Mouse (Mus musculus) yolk sac, embryonic 10.5 days (tissue): ENCODE results near the gene Rad1.
A peak's percentile ranks its signal among the peaks of the same experiment; 100 is the strongest.
"Not testable (repeated sequence)": the region's sequence is repeated elsewhere in the genome, so short reads cannot be mapped to it uniquely, and the experiment has no call there.

ENCODE experiments used
- DNase-seq: peaks from one replicate; pipeline ENCODE4 v3.0.0-alpha.2; 2017; ENCODE audit warnings: low spot score

Rad1 gene

GRCm38 (mm10) chr15:10485484-10486364 is at the start of gene Rad1, which contains the start of gene Brix1:
Rad1 (plus strand) TSS chr15:10486018.
Brix1 (minus strand) TSS chr15:10485947.
- DNase-seq: peak; percentile 93

DNA sequence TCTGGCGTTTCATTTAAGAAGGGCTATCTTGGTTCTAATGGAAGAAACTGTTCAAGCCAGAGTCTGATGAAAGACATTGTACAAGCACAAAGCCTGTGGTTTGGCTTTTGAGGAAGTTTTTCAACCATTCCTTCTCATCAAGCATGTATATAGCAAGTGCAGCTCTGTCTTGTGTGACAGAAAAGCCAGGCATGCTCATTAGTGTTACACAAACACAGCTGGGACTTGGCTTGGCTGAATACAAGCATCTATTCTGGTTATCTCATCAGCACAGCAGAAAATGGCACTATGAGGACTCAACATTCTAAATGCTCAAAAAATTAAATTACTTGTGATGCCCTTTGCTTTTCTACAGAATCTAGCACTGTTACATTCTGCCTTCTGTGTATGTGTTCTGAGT is 48.9 kb upstream of the Rad1 start:
- no peak for DNase-seq

- DNase-seq: no peak
These were observed 45.9 kb upstream of the Rad1 start for GRCm38 (mm10) chr15:10439963-10440362.

DNA sequence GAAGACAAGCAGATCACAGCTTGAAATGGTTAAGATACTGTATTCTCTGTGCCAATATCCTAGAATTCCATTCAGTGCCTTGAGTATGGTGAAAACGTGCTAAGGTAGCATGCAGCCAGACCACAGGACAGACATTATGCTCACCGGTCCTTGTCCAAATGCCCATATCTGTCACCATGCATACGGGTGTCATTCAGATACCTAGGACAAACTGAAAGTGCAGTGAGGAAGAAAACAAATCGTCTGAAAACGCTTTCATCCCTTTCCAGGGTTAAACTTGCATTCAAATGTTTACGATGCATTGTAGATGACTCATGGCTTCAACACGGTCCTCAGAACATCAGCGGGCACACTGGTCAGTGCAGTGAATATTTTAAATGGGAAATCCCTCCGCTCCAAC is 44.3 kb upstream of the Rad1 start:
- DNase-seq: no peak

- no peak for DNase-seq
These were observed 43.5 kb upstream of the Rad1 start for GRCm38 (mm10) chr15:10442275-10442674.

- DNase-seq: no peak
These were observed 38.7 kb upstream of the Rad1 start for GRCm38 (mm10) chr15:10447102-10447501.

DNA sequence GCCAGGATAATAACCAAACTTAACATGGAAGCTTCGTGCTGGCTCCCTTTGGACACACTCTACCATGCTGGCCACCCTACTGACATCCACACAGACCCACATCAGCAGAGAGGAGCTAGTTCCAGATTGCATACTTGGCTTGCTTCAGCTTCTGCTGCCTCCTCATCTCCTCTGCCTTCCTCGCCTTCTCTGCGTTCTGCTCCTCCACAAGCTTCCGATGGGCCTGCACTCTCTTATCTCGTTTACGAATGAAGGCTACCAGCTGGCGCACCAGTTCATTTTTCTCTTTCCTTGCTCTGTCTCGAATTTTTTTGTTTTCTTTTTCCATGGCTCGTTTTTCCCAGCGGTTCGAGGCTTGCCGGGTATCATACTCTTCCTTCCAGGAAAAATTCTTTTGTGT is 24.8 kb upstream of the Rad1 start:
- no peak for DNase-seq

- DNase-seq: no peak
These were observed 22.3 kb upstream of the Rad1 start for GRCm38 (mm10) chr15:10463555-10463954.

GRCm38 (mm10) chr15:10464678-10465077 is 21.1 kb upstream of the Rad1 start:
- no peak for DNase-seq

DNA sequence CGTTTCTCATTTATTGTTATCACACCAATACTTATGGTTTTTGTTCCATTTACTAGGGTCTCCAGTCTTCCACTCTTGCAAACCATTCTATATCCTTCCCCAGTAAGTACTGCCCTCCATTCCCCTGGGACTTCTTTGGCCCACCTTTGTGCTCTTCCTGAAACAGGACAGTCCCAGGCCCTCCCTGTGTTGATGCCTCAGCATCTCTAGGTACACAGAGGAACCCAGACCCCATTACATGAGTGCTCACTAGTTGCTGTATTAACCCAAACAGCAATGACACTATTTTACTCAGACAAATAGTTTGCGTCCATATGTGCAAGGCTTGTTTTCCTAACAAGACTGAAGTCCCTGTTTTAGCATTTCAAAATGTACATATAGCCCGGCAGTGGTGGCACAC is 17.1 kb upstream of the Rad1 start:
- no peak for DNase-seq

DNA sequence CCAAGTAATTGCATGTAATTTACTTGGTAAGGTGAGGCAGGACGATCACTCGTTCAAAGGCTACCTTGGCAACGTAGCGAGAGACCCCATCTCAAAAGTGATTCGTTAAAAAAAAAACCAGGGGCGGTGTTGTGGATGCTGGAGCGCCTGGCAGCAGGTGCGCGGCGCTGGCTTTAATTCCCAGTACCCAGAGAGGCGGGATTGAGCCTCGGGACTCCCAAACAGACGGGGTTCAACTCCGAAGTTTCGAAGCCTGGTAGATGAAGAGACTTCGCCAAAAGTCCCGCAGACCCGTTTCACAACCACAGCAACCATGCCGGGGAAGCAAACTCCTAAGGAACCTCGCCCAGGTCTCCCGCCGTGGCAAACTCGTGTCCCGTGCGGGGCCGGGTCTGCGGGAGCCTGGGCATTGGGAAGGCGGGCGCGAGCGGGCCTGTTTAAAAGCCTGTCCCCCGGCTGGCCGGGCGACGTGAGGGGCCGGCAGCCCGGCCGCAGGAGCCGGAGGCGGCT is 16.1 kb upstream of the Rad1 start:
- DNase-seq: no peak

DNA sequence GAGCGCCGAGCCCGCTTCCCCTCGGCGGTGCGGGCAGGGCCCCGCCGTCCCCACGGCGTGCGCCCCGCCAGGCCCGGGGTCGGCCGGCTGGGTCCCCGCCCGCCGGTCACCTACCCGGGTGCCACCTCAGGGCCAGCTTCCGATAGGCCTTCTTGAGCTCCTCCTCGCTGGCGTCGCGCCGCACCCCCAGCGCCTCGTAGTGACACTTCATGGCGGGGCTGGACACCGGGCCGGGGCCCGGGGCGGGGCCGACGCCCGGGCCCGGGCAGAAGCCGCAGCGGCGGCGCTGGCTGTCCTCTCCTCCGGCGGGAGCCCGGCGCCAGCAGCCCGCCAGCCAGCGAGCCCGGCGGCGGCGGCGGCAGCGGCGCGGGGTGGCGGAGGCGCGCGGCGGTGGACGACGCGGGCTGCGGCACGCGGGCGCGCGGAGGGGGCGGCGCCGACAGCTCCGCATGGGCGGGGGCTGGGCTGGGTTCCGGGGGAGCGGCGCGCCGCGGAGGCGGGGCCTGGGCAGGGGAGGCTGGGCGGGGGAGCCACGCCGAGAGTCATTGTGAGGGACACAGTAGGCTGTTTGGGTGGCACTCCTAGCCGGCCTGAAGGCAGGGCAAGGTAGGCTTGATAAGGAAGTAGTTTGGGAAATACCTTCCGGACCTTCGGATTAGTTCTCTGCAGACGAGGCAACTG is 15.5 kb upstream of the Rad1 start, which contains the start of gene Dnajc21:
Gene Dnajc21, minus strand, starts transcription at position 366 of the 681 bp plus-strand sequence.
- peak; percentile 79 for DNase-seq

GRCm38 (mm10) chr15:10470941-10471340 is 14.9 kb upstream of the Rad1 start:
- DNase-seq: no peak

GRCm38 (mm10) chr15:10486365-10486839 is 584 bp downstream of the Rad1 start:
- no peak for DNase-seq

DNA sequence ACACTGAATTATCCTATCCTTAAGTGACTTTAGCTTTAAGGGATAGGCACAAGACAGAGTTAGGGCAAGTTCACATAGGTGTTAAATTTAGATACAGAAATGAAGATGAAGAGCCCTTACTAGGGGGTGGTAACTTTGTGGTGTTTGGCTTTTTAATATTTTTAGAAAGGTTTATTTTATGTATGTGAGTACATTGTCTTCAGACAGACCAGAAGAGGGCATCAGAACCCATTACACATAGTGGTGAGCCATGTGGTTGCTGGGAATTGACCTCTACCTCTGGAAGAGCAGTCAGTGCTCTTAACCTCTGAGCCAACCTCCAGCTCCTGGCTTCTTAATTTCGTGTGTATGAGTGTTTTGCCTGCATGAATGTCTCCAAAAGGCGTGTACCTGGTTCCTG is 1.4 kb downstream of the Rad1 start:
- peak; percentile 33 for DNase-seq

DNA sequence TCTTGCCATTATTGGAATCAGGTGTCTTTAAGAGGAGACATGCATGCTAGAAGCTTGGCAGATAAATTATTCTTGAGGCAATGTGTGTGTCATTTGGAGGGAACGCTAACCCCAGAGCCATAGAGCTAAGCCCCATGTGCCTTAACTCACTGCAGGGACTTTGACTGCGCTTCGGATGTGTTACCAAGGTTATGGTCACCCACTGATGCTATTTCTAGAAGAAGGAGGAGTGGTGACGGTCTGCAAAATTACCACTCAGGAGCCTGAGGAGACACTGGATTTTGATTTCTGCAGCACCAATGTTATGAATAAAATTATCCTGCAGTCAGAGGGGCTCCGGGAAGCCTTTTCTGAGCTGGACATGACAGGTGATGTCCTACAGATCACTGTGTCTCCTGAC is 4.3 kb downstream of the Rad1 start:
- DNase-seq: no peak

DNA sequence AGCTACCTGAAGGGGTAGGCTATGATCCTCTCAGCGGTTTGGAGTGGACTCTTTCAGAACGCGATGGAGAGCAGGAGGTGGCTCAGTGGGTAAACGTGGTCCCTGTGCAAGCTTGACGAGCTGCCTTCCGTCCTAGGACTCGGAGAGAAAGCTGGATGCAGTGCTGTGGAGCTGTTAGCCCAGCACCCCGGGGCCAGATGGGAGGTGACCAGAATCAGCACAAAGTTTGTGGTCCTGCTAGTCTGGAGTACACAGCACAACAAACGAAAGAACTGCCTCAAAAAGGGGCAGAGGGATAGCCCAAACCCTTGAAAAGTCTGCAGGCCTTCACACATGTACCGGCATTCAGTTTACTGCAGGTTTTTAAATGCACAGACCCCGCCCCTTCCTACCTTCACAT is 10.1 kb downstream of the Rad1 start:
- no peak for DNase-seq

- DNase-seq: not testable (repeated sequence)
These were observed 10.9 kb downstream of the Rad1 start for GRCm38 (mm10) chr15:10496696-10497095.

GRCm38 (mm10) chr15:10499593-10499992 is 13.8 kb downstream of the Rad1 start:
- no peak for DNase-seq

DNA sequence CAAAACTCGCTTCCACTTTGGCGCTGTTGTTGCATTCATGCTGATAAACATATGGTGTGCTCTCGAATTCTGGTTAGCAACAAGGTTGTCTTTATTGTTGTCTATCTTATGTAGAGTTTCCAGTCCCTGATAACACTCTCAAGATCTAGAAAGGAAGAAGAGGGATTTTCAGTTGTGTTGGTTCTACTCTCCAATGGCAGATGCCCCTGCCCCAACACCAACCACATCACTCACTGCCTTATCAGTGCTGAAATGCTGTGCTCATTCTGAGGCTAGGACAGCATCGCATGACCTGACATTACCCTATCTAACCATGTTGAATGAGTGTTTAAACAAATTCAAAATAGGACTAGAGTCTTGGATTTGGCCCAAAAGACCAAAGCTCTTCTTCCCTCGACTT is 14.2 kb downstream of the Rad1 start:
- DNase-seq: no peak

DNA sequence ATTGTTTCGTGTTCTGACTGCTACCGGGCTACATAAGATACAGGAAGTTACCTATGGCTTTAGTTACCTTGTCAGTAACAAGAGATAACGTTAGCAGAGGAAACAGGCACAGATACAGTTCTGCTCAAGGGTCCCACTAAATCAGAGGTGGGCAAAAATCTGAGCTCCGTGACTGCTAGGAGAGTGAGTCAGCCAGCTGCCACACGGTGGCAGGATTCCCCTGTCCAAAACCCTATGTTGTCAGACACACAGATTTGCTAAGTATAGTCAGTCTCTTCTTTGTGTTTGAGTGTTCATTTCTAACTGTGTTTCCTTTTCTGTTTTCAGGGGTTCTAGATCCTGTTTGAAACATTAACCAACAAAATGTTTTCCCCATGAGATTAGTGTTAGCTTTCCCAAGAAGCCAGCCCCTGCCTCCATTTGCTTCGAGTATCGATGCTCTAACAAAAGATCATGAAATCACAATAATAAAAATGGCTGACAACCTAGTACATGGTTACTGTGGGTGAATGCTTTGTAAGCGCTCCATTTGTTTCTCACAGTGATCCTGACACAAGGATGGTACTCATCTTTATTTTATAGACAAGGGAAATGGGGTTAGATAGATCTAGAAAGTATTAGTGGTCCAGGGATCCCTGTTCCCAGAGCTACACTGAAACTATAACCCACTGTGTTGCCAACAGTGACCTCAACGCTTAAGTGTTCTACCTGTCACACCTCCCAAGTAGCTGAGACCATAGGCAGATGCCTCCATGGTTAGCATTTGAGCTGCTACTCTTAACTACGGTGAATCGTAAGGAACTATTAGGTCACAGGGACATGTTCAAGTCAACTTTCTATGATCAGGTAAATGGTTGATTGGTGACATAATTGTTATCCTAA is 15.3 kb downstream of the Rad1 start:
- DNase-seq: peak; percentile 21

GRCm38 (mm10) chr15:10506099-10506498 is 20.3 kb downstream of the Rad1 start:
- DNase-seq: no peak
